Mouse (Mus musculus) hindbrain, embryonic 14.5 days (tissue): ENCODE measurements around the gene Pecam1. TPM values are rescaled to one million over a fixed set of nuclear protein-coding genes. Genes with fewer than 3 reads are reported as not detected.
"Not testable (repeated sequence)": the region's sequence is repeated elsewhere in the genome, so short reads cannot be mapped to it uniquely, and the experiment has no call there.

ENCODE experiments used
- ATAC-seq: fragments of 200-750 bp; cut with Nextera tagmentation; 2 replicates; pipeline ENCODE4 v1.8.0; 2017; ENCODE audit warnings: moderate number of reproducible peaks, mild to moderate bottlenecking, moderate TSS enrichment, moderate library complexity; ENCODE audit not compliant: low FRiP score
- DNase-seq: peaks from one replicate; pipeline ENCODE4 v3.0.0-alpha.2; 2015; ENCODE audit warnings: low spot score
- H3K27ac ChIP-seq: fragments of 300-500 bp; sonication (generic); 2 replicates; pipeline ENCODE4 v1.5.1; 2014; ENCODE audit warnings: mild to moderate bottlenecking, moderate library complexity
- H3K27me3 ChIP-seq: fragments of 300-500 bp; sonication (generic); 2 replicates; pipeline ENCODE4 v1.6.1; 2014; ENCODE audit warnings: mild to moderate bottlenecking, low read length, mixed read lengths; ENCODE audit not compliant: control insufficient read depth, insufficient read depth
- H3K36me3 ChIP-seq: fragments of 300-500 bp; sonication (generic); replicated peaks from 2 replicates; pipeline ENCODE4 v1.6.1; 2014; ENCODE audit not compliant: control insufficient read depth, insufficient read depth
- H3K4me1 ChIP-seq: fragments of 300-500 bp; sonication (generic); replicated peaks from 2 replicates; pipeline ENCODE4 v1.6.1; 2014; ENCODE audit warnings: antibody characterized with exemption, low read length, mixed read lengths; ENCODE audit not compliant: control insufficient read depth, insufficient read depth
- H3K4me2 ChIP-seq: fragments of 300-500 bp; sonication (generic); replicated peaks from 2 replicates; pipeline ENCODE4 v1.6.1; 2014; ENCODE audit warnings: mild to moderate bottlenecking, moderate library complexity
- H3K4me3 ChIP-seq: fragments of 300-500 bp; sonication (generic); replicated peaks from 2 replicates; pipeline ENCODE4 v1.5.1; 2014; ENCODE audit warnings: mild to moderate bottlenecking, low read length
- H3K9ac ChIP-seq: fragments of 300-500 bp; sonication (generic); 2 replicates; pipeline ENCODE4 v1.6.1; 2014
- H3K9me3 ChIP-seq: fragments of 300-500 bp; sonication (generic); 2 replicates; pipeline ENCODE4 v1.6.1; 2016; ENCODE audit warnings: low read length; ENCODE audit not compliant: control insufficient read depth
- WGBS: fragments of 180-500 bp; shearing (Covaris S2); extraction: QIAGEN DNeasy Blood & Tissue Kit; methylation state at CpG from one replicate; pipeline ENCODE4 v1.1.7; 2014; 5-methylcytosine and 5-hydroxymethylcytosine counted together
- polyA plus RNA-seq: library from polyadenylated mRNA; unstranded; fragments of >200 nt; fragmentation: Nextera tagmentation; extraction: Ambion mirVana; gene quantifications from 2 replicates; pipeline ENCODE4 v1.2.1, GENCODE M21; 2014

Pecam1 gene
- polyA plus RNA-seq, 1 experiment from 2014 or later = 16.0 TPM

DNA sequence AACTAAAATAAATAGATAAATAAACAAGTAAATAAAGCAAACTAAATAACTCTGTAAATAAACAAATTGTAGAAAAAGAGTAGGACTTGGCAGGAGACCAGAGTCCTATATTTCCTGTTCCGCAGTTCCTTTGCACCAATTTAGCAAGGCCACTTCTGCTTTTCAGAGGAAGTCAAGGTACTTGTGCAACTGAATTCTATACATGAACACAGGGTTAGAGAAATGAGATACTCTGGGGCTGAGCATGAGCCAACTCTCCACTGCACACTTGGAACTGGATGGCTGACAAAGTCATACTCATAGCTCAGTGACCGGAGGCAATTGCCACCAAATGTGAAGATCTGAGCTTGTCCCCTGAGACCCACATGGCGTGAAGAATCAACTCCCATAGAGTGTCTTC, 8.6 kb upstream of the Pecam1 start:
- no peaks in the 10 kb centered on the region for H3K9me3 ChIP-seq
- no peak overlapping the region for H3K27ac ChIP-seq
- H3K9ac ChIP-seq = no peak overlapping the region
- DNase-seq = no peak
- H3K27me3 ChIP-seq = no peaks in the 10 kb centered on the region
- H3K4me2 ChIP-seq = no peak overlapping the region
- no peak for ATAC-seq
- 0 out of 2 replicates have a peak, but pooled peaks cover 3% of the 10 kb centered on the region for H3K4me1 ChIP-seq
- H3K4me3 ChIP-seq = no peak overlapping the region
- H3K36me3 ChIP-seq = no peaks in the 10 kb centered on the region
- WGBS = 96% methylated on average over 3 of the region's 3 CpGs

DNA sequence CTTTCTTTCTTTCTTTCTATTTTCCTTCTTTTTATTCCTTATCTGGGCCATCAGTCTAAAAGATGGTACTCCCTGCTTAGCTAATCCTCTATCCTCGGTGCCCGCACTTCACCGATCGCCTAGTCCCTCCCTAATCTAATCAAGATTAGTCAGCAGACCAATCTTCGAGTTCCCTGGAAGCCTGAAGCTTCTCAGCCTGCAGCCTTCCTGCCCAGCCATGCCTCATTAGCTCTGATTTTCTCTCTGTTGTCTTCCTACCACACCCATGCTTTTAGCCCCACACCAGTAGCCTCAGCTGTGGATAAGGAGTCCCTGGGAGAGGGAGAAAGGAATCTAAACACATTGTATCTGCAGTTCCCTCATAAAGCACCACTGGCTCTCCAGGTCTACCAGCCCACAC, 5.2 kb upstream of the Pecam1 start:
- 66% methylated on average over 5 of the region's 5 CpGs for WGBS
- ATAC-seq (no peak), DNase-seq (no peak)
- Histone ChIP-seq H3K4me2 (no peak overlapping the region), H3K9ac (no peak overlapping the region), H3K27me3 (no peaks in the 10 kb centered on the region), H3K27ac (no peak overlapping the region), H3K9me3 (no peaks in the 10 kb centered on the region), H3K4me3 (no peak overlapping the region), H3K36me3 (no peaks in the 10 kb centered on the region), H3K4me1 (no peaks in the 10 kb centered on the region)

- 89% methylated on average over 6 of the region's 6 CpGs for WGBS
These were observed 2.9 kb upstream of the Pecam1 start for GRCm38 (mm10) chr11:106753314-106753713.

GRCm38 (mm10) chr11:106752103-106752502, 1.7 kb upstream of the Pecam1 start:
- H3K4me1 ChIP-seq = no peaks in the 10 kb centered on the region
- ATAC-seq (no peak), DNase-seq (no peak)
- 92% methylated on average over 7 of the region's 7 CpGs for WGBS
- H3K4me3 ChIP-seq = no peak overlapping the region
- no peaks in the 10 kb centered on the region for H3K27me3 ChIP-seq
- no peak overlapping the region for H3K9ac ChIP-seq
- no peaks in the 10 kb centered on the region for H3K9me3 ChIP-seq
- no peaks in the 10 kb centered on the region for H3K36me3 ChIP-seq
- H3K4me2 ChIP-seq = no peak overlapping the region
- no peak overlapping the region for H3K27ac ChIP-seq

More at GRCm38 (mm10) chr11:106753314-106753713, 2.9 kb upstream of the Pecam1 start:
- no peak overlapping the region for H3K9ac ChIP-seq
- DNase-seq (no peak), ATAC-seq (no peak)
- H3K36me3 ChIP-seq = no peaks in the 10 kb centered on the region
- H3K4me2 ChIP-seq = no peak overlapping the region
- H3K27me3 ChIP-seq = no peaks in the 10 kb centered on the region
- no peaks in the 10 kb centered on the region for H3K9me3 ChIP-seq
- H3K27ac ChIP-seq = no peak overlapping the region
- no peaks in the 10 kb centered on the region for H3K4me1 ChIP-seq
- no peak overlapping the region for H3K4me3 ChIP-seq

DNA sequence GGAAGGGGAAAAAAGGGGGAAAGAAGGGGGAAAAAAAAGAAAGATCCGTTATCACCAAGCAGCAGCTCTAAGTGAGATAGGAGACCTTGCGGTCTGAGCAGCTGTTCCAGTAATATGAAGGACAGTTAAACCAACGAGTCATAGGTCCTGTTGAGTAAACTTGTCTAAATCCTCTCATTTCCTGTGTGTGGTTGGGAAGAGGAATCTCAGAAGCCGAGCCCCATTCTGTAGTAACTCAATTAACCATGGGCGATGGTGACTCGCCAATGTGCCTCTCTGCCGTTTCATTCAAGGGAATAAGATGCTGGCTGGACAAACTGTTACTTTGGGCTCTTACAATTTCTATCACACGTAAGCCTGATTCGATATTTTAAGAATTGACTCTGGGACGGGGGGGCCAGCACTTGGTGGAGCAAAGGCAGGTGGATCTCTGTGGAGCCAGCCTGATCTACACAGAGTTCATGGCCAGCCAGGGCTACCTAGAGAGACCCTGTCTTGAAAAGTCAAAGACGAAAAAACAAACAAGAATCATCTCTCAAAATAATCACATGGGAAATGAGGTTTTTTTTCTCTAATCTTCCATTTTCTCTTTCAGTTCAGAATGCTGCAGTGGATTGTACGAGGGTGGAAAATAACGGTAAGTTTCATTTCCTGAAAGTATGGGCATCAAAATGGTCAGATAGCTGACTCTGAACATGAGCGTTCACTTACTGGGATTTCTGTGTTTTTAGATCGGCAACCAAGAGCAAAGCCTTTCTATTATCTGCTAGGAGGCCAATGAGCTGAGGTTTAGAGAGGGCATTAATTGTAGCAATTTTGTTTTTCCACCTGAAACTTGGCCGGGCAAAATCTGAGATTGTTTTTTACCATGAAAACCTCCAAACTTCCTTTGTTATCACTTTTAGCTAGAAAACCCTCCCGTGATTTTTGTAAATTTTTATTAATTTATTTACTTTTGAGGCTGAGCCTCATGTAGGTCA, 901 bp upstream of the Pecam1 start, which contains the start of gene Milr1:
Gene Milr1 (plus strand): TSS at position 188 of the 980 bp plus-strand sequence.
- Histone ChIP-seq H3K9me3 (no peaks in the 10 kb centered on the region), H3K27ac (no peak within 1 kb of the TSS), H3K4me3 (no peak within 1 kb of the TSS), H3K4me1 (no peaks in the 10 kb centered on the region), H3K9ac (no peak within 1 kb of the TSS), H3K4me2 (no peak within 1 kb of the TSS), H3K27me3 (no peaks in the 10 kb centered on the region), H3K36me3 (no peaks in the 10 kb centered on the region)
- DNase-seq (no peak), ATAC-seq (no peak)
- WGBS = 91% methylated on average over 17 of the region's 17 CpGs

DNA sequence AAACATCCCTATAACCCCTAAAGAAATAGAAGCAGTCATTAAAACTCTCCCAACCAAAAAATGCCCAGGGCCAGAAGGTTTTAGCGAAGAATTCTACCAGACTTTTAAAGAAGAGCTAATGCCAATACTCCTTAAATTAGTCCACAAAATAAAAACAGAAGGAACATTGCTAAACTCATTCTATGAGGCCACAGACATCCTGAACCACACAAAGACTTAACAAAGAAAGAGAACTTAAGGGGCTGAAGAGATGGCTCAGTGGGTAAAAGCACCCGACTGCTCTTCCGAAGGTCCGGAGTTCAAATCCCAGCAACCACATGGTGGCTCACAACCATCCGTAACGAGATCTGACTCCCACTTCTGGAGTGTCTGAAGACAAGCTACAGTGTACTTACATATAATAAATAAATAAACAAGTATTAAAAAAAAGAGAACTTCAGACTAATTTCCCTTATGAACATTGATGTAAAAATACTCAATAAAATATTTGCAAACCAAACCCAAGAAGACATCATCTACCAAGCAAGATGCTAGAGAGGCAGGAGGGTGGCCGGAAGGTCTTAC, 789 bp downstream of the Pecam1 start:
- H3K9ac ChIP-seq = not testable (repeated sequence)

GRCm38 (mm10) chr11:106744949-106745348, 5.5 kb downstream of the Pecam1 start:
- H3K4me3 ChIP-seq = no peak overlapping the region
- H3K9me3 ChIP-seq = no peaks in the 10 kb centered on the region
- DNase-seq = no peak
- H3K9ac ChIP-seq = no peak overlapping the region
- H3K27ac ChIP-seq = no peak overlapping the region
- ATAC-seq = no peak
- no peaks in the 10 kb centered on the region for H3K4me1 ChIP-seq
- H3K4me2 ChIP-seq = no peak overlapping the region
- 92% methylated on average over 5 of the region's 5 CpGs for WGBS
- H3K27me3 ChIP-seq = no peaks in the 10 kb centered on the region
- H3K36me3 ChIP-seq = no peaks in the 10 kb centered on the region

More for the DNA sequence above, 789 bp downstream of the Pecam1 start:
- not testable (repeated sequence) for ATAC-seq, H3K27ac ChIP-seq, H3K4me2 ChIP-seq, H3K27me3 ChIP-seq, H3K4me1 ChIP-seq, DNase-seq, H3K36me3 ChIP-seq, H3K9me3 ChIP-seq, H3K4me3 ChIP-seq
- 97% methylated on average over 7 of the region's 7 CpGs for WGBS

GRCm38 (mm10) chr11:106742388-106742841, 8.0 kb downstream of the Pecam1 start:
- no peaks in the 10 kb centered on the region for H3K9me3 ChIP-seq
- no peaks in the 10 kb centered on the region for H3K27me3 ChIP-seq
- H3K4me2 ChIP-seq = no peak overlapping the region
- H3K27ac ChIP-seq = no peak overlapping the region
- no peak overlapping the region for H3K4me3 ChIP-seq
- H3K4me1 ChIP-seq = peaks cover 3% of the 10 kb centered on the region; the same call in 1 of the 2 replicates
- H3K9ac ChIP-seq = no peak overlapping the region
- WGBS = 45% methylated on average over 6 of the region's 6 CpGs
- H3K36me3 ChIP-seq = no peaks in the 10 kb centered on the region
- DNase-seq (peak; percentile 85), ATAC-seq (no peak)

DNA sequence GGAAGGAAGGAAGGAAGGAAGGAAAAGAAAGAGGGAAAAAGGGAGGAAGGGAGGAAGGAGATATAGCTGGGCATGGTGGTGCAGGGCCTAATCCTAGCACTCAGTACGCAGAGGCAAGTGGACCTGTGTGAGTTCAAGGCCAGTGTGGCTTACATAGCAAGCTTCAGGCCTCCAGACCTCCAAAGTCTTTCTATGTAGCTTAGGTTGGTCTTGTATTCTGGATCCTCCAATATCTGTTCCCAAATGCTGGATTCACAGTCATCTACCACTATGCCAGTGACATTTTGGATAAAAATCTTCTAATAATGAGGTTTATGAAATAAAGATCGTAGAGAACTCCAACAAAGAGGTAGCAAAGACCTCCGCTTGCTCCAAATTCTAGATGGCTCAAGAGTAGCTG, 8.6 kb downstream of the Pecam1 start:
- no peak for DNase-seq
- no peak for ATAC-seq
- no peak overlapping the region for H3K4me2 ChIP-seq
- no peak overlapping the region for H3K4me3 ChIP-seq
- H3K27me3 ChIP-seq = no peaks in the 10 kb centered on the region
- 88% methylated on average over 3 of the region's 3 CpGs for WGBS
- H3K9ac ChIP-seq = no peak overlapping the region
- H3K4me1 ChIP-seq = peaks cover 9% of the 10 kb centered on the region
- H3K9me3 ChIP-seq = no peaks in the 10 kb centered on the region
- no peak overlapping the region for H3K27ac ChIP-seq
- H3K36me3 ChIP-seq = no peaks in the 10 kb centered on the region
